Mouse (Mus musculus) frontal cortex, postnatal 25 days (tissue): ENCODE measurements at regions not wholly inside any gene's neighbourhood (a gene's known extent, or its start where the extent isn't known, plus 50 kb on each side); places are given as distances from the start of the nearest gene placed in this dataset.
A peak's percentile ranks its signal among the peaks of the same experiment; 100 is the strongest.

ENCODE experiments used
- DNase-seq, 2 experiments: peaks; one replicate each; pipeline ENCODE4 v3.0.0; 2022; ENCODE audit warnings: low spot score in 2 of 2

DNA sequence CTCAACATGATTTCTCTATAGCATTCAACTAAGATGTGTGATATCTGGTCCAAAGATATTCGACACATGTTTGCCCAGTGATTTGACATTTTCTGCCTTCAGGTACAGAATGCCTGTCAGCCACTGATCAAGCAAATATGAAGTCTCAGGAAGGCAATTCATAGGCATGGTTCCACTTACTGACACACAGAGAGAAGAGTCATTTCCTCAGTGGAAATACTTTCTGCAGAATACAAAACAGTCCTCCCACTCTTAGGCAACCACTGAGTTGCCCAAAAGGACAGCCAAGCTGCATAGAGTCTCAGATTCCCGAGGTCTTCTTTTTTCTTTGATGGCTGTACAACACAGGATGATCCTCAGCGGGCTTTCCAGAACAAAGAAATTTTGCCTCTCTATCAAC lies 110.9 kb downstream of the Ndufa4 start:
- no peak for DNase-seq

- peak; percentile 8 to 24 for DNase-seq
These were observed 113.9 kb downstream of the Ndufa4 start for GRCm38 (mm10) chr6:11793366-11793765.

DNA sequence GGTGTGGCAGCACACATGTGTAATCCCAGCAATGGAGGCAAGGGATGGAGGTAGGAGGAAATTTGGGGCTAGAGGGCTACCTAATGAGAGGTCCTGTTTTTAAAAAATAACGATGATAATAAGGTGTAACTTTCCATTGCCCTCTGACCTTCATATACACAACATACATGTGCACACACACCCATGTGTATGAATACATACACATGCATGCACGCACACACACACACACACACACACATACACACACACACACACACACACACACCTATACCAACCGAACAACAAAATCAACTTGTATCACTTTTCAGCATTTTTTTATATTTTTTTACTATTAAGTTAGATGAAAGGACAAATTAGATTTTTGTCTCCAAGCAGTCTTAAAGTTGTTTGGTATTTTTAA lies 115.1 kb downstream of the Ndufa4 start:
- DNase-seq = no peak

DNA sequence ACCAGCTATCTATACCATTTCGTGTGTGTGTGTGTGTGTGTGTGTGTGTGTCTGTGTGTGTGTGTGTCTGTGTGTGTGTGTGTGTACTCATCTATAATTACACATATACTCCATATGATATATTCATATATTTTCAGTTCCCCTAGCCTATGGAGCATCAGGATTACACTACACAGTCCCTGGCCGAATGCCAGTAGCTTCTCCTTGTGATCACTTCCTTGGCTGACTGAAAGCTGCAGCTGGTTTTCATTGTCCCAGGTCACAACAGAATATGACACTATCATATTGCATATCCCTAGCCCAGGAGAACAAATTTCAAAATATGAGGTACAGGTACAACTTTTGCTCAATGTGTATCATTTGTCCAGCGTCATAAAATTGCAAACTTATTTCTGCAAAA lies 116.2 kb downstream of the Ndufa4 start:
- DNase-seq = no peak

- DNase-seq = no peak
These were observed 133.3 kb downstream of the Ndufa4 start for GRCm38 (mm10) chr6:11773992-11774391.

DNA sequence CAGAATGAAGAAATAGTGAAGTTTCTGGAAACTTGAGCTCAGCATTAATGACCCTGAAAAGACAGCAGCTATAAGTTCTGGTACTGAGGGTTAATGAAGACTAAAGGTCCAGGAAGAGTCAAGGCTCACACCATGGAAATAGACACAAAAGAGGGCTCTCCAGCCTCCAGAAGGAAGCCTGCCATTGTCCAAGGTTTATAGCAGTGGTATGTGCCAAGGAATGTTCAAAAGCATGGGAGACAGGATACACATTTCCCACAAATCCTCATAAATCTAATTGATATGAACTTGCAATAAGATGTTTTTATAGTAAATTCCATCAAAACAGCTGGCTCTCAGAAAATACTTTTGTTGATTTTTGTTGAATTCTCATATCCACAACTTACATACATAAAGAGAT lies 144.4 kb downstream of the Ndufa4 start:
- DNase-seq = no peak

DNA sequence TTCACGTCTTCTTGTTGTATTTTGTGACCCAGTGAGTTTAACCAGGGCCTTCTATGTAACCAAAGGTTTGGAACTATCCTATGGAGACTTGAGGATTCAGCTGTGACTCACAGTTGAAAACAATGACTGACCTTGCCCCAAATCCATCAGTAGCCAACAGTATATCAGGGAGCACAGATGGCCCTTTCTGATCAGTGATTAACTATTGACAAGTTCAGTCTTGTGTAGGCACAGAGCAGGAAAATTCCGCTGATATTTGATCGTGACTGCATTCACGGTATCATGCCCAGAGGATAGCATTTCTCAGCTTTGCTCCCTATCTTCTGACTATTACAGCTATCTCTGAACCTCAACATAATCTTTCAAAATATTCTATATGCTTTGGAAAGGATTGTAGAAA lies 169.6 kb downstream of the Ndufa4 start:
- no peak for DNase-seq

GRCm38 (mm10) chr6:11731126-11731525 lies 176.2 kb downstream of the Ndufa4 start:
- no peak for DNase-seq

GRCm38 (mm10) chr6:11730667-11731066 lies 176.6 kb downstream of the Ndufa4 start:
- DNase-seq = no peak

DNA sequence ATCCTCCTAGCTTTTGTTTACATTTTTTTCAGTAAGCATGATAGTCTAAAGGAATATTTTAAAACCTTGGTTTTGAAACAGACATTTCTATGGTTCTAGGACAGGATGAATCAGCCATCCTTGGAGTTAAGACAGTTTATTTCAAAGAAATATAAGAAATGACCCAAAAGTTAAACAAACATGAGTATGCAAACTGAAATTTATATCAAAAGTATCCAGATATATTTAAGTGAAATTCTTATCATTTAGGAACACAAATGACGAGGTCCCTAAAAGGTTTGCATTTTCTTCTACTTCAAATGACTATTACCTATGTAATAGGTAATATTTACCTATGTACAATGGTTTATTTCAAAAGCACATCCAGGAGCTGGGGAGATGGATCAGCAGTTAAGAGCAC lies 179.5 kb downstream of the Ndufa4 start:
- no peak for DNase-seq

GRCm38 (mm10) chr6:11727370-11727769 lies 179.9 kb downstream of the Ndufa4 start:
- no peak for DNase-seq

- DNase-seq = no peak
These were observed 183.8 kb downstream of the Ndufa4 start for GRCm38 (mm10) chr6:11723519-11723918.

- DNase-seq = no peak
These were observed 187.0 kb downstream of the Ndufa4 start for GRCm38 (mm10) chr6:11720274-11720673.

DNA sequence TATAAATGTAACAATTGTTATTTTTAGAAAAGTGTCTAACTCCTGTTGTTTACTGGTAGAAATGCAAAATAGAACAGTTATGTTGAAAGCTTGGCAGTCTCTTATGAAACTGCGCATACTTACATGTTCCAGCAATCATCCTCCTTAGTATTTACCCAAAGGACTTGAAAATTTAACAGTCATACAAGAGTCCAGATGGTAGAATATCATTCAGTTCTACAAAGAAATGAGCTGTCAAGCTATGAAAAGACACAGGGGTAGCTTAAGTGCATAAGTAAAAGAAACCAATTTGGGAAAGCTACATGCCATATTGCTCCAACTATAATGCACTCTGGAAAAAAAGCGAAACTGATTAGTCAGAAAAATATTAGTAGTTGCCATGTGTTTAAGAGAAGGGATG lies 196.7 kb downstream of the Ndufa4 start:
- DNase-seq = no peak

DNA sequence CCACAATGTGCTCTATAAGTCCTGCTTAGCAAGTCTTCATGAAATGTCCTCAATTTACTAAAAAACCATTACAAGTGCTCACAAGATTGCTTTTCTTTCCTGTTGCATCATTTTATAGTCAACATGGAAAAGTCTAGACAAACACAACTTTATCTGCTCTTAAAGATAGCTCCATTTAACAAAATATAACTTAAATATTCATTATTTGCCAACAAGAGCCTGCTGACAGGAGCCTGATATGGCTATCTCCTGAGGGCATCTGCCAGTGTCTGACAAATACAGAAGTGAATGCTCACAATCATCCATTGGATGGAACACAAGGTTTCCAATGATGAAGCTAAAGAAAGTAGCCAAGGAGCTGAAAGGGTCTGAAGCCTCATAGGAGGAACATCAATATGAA lies 197.8 kb downstream of the Ndufa4 start:
- DNase-seq = no peak
